Mouse (Mus musculus) olfactory bulb, adult 2 months (tissue): ENCODE measurements around the gene Srpx. TPM values are rescaled to one million over a fixed set of nuclear protein-coding genes. Genes with fewer than 3 reads are reported as not detected.

Experiments used
- H3K27ac ChIP-seq: fragments of 200-500 bp; 2 replicates; pipeline ENCODE4 v1.5.1; 2012; ENCODE audit warnings: low read depth, low read length; ENCODE audit not compliant: insufficient read depth
- H3K4me1 ChIP-seq: fragments of 200-500 bp; 2 replicates; pipeline ENCODE4 v1.6.1; 2012; ENCODE audit warnings: low read length; ENCODE audit not compliant: control insufficient read depth, insufficient read depth
- H3K4me3 ChIP-seq: fragments of 200-500 bp; 2 replicates; pipeline ENCODE4 v1.5.1; 2012; ENCODE audit warnings: mild to moderate bottlenecking, low read depth, low read length, moderate library complexity; ENCODE audit not compliant: insufficient read depth
- CTCF ChIP-seq: fragments of 200-500 bp; IDR thresholded peaks from 2 replicates; pipeline ENCODE4 v1.5.1; 2012; ENCODE audit warnings: low read depth, mild to moderate bottlenecking, low read length, moderate library complexity; ENCODE audit not compliant: insufficient read depth
- POLR2A ChIP-seq: fragments of 200-500 bp; IDR thresholded peaks from 2 replicates; pipeline ENCODE4 v1.6.1; 2012; ENCODE audit warnings: mild to moderate bottlenecking, low read depth, low read length, moderate library complexity; ENCODE audit not compliant: insufficient read depth
- WGBS: fragments of 180-500 bp; shearing (Covaris S2); methylation state at CpG from one replicate; pipeline ENCODE4 v1.1.7; 2018; 5-methylcytosine and 5-hydroxymethylcytosine counted together
- polyA plus RNA-seq: library from polyadenylated mRNA; stranded (reverse); fragments of >200 nt; gene quantifications from 2 replicates; pipeline ENCODE4 v1.2.4, GENCODE M21; 2012; ENCODE audit warnings: low replicate concordance; ENCODE audit not compliant: missing spikeins, insufficient read depth, insufficient read length

Gene Srpx
- polyA plus RNA-seq, 1 experiment, result not detected

DNA sequence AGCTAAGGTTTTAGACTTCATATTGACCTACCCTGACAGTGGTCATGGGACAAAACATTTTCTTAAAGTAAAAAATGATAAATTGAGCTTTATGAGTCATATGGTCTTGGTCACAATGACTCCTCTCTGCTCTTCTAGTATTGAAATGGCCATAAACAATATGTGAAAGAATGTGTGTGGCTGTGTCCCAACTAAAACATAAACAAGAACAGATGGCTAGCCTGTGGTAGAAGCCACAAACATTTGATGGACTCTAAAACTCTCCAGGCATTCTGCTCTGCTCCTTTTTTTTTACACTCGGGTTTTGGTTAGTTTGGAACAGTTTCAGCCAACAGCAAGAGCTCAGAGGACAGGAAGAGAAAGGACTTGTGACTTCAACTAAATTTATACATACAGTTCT lies 111.6 kb downstream of the Srpx start:
- 59% methylated on average over 1 of the region's 1 CpGs for WGBS
- Histone ChIP-seq H3K4me1 (no peaks in the 10 kb centered on the region), H3K4me3 (no peak overlapping the region), H3K27ac (no peak overlapping the region)
- TF ChIP-seq POLR2A (no peak), CTCF (no peak)

DNA sequence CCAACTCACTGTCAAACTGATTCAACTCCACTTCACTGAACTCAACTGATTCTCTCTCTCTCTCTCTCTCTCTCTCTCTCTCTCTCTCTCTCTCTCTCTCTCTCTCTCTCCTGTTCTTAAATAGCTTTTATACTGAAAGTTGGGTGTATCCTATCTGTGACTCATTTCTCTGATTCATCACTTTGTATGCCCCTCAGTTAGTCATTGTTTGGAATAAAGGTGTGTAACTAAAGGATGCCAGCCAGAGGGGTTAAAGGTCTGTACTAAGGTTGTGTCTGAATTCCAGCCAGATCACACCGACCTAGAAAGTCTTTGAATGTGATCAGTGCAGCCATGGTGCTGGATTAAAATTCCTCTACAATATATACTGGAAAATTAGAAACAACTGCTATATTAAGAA lies 116.8 kb downstream of the Srpx start:
- Histone ChIP-seq H3K27ac (no peak overlapping the region), H3K4me3 (no peak overlapping the region), H3K4me1 (no peaks in the 10 kb centered on the region)
- WGBS, result 74% methylated on average over 1 of the region's 1 CpGs
- TF ChIP-seq CTCF (no peak), POLR2A (no peak)

Other genes with a start within 250 kb of the Srpx start
- not detected in 2 replicates for gene Sytl5, start 232.1 kb downstream of the Srpx start, polyA plus RNA-seq
- not detected in 2 replicates for gene Rpgr, start 99.2 kb upstream of the Srpx start, polyA plus RNA-seq
- not detected in 2 replicates for gene Otc, start 134.6 kb upstream of the Srpx start, polyA plus RNA-seq